Mouse (Mus musculus): ENCODE measurements at regions not wholly inside any gene's neighbourhood (a gene's known extent, or its start where the extent isn't known, plus 50 kb on each side); places are given as distances from the start of the nearest gene placed in this dataset.
"Not testable (repeated sequence)": the region's sequence is repeated elsewhere in the genome, so short reads cannot be mapped to it uniquely, and the experiment has no call there.

GRCm38 (mm10) chr6:82143496-82143895 lies 102.7 kb downstream of the Eva1a start:
- no peak for DNase-seq (ENCODE audit: low read depth, low spot score)

DNA sequence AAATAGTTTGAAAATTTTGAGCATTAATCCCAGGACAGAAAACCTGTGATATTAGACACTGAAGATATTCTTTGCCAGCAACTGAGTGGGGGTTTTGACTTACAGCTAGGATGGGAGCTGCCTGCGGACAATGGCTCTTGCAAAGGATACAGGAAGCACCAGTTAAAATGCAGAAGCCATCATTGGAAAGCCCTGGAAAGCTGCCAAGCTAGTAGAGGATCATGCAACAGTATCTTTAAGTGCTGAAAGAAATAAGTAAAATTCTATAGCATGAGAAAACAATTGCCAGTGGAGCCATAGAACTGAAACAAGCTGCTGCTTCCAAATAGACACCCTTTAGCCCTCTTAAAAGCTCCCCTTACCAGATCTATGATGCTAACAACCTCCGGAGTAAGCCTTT lies 109.2 kb downstream of the Eva1a start:
- no peak for DNase-seq (ENCODE audit: low read depth, low spot score)

DNA sequence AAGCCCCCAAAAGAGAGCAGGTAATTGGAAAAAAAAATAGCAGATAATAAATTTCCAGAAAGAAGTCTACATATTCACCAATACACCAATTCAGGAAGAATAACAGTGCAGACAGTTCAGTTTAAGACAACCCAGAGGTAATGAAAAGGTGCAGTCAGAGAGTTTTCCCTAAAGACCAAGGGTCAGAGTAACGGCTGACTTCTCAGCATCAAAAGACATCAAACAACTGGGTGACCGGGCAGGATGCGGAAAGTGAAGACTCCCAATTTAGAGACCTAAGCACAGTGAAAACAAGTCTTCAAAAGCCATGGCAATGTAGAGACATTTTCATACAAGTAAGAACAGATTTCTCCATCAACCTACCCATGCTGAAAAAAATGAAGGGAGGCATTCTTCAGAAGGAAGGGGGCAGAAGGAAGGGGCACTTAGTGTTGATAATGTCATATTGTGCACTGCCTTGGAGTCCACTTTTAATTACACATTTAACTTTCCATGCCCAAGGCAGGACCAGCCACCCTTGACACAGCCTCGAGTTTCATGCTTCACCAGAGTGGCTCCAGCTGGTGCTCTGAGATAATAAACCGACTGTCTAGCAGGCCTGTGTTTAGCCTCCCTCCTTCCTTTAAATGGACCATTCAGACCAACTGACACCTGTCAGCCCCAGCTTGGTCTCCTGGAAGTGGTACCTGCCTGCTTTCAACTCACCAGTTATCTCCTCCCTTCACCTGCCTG lies 129.7 kb downstream of the Eva1a start:
- DNase-seq (ENCODE audit: low read depth, low spot score), result no peak

- no peak for DNase-seq (ENCODE audit: low read depth, low spot score)
These were observed 134.1 kb downstream of the Eva1a start for GRCm38 (mm10) chr6:82174943-82175342.

- no peak for DNase-seq (ENCODE audit: low read depth, low spot score)
These were observed 159.3 kb downstream of the Eva1a start for GRCm38 (mm10) chr6:82200130-82200529.

DNA sequence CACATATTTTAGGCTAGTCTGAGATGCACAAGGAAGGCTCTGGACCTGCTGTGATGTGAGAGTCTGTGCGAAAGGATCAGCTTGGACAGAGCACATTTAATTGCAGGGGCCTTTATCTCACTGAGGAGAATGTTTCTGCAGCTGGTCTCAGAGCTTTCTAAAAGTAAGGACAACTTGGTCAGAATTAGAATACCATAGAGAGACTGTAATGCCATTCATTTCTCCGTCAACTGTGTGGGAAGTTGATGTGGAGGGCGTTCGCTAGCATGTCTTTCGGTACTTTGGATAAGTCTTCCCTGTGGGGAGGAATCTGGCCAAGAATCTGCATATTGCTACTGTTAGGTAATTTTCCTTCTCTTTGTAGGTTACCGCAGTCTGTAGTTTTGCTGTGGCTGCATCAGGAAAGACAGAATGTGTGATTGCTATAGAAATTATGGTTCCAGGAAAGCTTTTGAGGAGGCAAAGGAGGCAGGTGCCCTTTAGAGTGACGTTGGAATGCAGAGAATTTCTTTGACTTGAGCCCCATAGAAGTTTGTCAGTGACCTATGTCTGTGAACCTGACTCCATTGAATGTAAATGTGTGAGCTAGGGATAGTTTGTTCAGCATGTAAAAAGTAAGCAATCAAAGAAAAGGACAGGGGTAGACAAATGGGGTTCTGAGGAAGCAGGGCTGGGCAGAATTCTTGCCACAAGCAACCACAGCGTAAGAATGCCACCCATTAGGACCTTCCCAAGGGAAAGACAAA lies 164.2 kb downstream of the Eva1a start:
- peak; percentile 52 for DNase-seq (ENCODE audit: low read depth, low spot score)

GRCm38 (mm10) chr6:82237834-82238233 lies 164.3 kb upstream of the Tacr1 start:
- peak; percentile 11 for DNase-seq (ENCODE audit: low read depth, low spot score)

DNA sequence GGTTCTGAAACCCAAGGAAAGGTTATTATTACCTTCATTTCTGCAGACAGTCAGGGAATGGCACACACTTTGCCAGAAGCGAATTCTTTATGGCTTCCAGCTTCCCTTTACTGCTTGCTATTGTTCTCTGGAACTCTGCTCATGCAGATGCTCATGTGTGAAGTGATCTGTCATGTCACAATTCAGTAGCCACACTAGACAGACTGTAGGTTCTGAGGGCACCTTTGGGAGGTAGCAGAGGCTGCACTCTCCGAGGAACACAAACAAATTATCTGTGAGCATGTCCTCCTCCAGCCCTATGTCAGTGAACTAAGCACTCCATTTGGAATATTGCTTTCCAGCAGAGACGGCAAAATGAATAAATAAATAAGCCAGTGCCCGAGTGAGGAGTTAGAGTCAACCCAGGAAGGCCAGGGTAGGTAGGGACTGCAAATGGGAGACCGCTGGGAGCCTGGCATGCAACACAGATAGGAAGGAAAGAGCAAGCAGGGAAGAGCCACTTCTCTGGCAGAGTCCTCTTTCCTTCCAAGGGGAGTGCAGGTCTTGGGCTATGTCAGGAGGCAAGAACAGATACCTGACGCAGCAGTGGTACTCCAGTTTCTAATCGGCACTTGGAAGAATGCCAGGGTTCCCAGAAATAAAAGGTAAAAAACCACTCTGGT lies 161.4 kb upstream of the Tacr1 start:
- DNase-seq (ENCODE audit: low read depth, low spot score), result no peak

- DNase-seq (ENCODE audit: low read depth, low spot score), result not testable (repeated sequence)
These were observed 154.5 kb upstream of the Tacr1 start for GRCm38 (mm10) chr6:82247652-82248051.

DNA sequence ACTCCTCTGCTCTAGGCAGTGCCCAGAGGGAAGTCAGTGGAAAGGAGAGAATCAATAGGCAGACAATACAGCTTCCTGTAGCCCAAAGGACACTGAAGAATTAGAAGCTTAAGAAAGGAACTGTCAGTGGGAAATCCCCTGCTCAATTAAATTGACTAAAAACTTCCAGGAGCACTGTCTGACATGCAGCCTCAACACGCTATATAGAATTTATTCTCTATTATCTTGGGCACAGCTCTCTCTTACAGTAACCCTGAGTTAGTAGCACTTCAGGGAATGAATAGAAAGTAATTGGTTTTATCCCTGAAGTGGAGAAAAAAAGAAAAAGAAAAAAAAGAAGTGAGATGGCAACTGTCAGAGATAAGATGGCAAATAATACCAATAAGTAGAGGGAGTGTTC lies 117.6 kb upstream of the Tacr1 start:
- no peak for DNase-seq (ENCODE audit: low read depth, low spot score)

DNA sequence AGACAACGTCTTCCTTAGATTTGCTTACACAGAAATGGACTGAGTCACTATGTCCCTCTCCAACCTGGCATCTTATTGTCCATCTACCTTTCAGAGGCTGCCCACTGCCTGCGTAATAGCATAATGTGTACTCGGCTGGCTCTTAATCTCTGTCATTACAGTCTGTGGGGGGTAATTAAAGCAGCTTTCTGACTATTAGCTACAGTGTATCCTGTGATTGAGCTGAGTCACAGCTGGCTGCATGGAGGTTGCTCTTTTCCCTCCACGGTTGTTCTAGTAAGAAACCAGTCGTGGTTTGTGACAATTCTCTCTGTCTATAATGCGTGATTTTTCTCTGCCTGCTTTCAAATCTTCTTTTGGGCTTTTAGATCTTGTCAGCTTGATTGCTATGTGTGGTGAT lies 116.9 kb upstream of the Tacr1 start:
- peak; percentile 10 for DNase-seq (ENCODE audit: low read depth, low spot score)

GRCm38 (mm10) chr6:82293507-82293906 lies 108.6 kb upstream of the Tacr1 start:
- no peak for DNase-seq (ENCODE audit: low read depth, low spot score)

DNA sequence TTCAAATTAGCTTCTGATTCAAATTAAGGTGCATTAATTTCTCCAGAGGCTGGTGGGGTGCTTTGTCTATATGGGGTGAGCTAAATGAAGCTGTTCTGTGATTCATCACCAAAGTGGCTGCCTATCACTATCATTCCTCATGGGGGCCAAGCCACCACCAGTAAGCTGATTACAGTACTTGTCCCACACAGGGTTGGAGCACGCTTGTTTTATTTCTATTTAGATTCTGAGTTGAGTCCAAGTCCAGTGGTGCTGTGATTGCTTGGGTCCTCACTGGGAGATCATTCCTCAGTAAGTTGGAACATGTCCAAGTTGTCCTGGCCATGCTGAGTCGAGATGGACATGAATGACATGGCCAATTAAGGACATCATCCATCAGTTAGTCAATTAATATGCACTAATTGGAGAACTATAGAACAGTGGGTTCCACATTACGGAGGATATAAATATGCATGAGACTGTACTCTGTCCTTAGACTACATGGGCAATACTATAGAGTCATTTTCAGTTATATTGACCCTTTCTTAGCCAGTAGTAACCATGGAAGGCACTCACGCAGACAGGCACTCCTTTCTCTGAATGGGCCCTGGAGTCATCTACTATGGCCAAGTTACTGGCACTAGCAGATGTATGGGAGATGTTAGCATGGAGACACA lies 105.3 kb upstream of the Tacr1 start:
- DNase-seq (ENCODE audit: low read depth, low spot score), result no peak

DNA sequence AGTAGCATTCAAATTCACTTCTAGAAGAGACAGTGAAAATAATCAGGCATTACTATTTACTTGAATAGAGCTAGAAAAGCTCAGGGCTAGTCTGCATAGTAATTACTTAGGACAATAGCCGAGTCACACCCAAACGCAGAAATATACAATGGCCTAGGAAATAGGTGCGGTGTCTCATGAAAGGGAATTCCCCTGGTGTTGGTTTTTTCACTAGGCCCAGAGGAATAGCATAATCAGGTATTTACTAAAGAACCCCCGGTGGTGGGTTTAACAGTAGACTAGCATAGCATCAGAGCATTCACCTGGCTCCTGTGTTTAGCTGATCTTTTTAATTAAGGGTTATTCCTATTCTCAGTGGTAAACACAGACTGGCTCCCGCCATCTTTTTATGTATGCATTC lies 99.9 kb upstream of the Tacr1 start:
- DNase-seq (ENCODE audit: low read depth, low spot score), result not testable (repeated sequence)

GRCm38 (mm10) chr6:82313691-82314090 lies 88.4 kb upstream of the Tacr1 start:
- no peak for DNase-seq (ENCODE audit: low read depth, low spot score)
